Mouse (Mus musculus) thymus, postnatal 4 days (tissue): ENCODE measurements around the gene Kcnj6.
A peak's percentile ranks its signal among the peaks of the same experiment; 100 is the strongest.
"Not testable (repeated sequence)": the region's sequence is repeated elsewhere in the genome, so short reads cannot be mapped to it uniquely, and the experiment has no call there.

ENCODE experiments used
- DNase-seq: peaks from one replicate; pipeline ENCODE4 v3.0.0; 2021

Gene Kcnj6

GRCm38 (mm10) chr16:94845996-94846395, 151.5 kb downstream of the Kcnj6 start:
- no peak for DNase-seq

DNA sequence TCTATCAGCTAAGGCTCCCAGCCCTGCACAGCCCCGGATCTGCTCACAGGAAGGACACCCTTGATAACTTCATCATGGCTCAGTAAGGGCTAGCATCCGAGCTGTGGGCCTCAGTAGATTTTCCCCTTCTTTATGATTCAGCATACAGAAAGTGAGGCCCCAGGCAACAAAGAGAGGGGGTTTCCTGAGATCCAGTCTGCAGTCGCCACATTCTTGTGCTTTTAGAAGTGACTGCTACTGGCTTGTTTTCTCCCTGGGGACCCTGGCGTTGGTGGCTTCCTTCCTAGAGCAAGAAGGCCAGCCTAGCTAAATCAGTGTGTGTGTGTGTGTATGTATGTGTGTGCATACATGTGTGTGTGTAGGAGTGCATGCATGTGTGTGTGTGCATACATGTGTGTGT, 152.7 kb downstream of the Kcnj6 start:
- no peak for DNase-seq

DNA sequence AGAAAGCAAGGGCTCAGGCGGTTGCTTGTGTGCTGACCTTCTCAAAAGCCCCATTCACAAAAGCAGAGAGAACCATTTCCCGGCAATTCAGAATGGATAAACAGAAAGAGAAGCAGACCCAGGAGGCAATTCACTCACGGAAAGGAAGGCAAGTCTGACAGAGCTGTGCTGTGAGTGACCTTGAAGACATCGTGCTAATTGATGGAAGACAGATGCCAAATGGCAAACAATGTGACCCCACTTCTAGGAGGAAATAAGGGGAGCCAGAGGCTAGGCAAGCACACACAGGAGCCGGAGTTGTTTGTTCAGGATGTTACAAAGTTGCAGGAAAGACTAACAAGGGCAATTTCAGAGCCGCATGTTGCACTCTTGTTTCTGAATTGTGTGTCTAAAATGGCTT, 158.1 kb downstream of the Kcnj6 start:
- DNase-seq, result no peak

- DNase-seq, result no peak
Observed at GRCm38 (mm10) chr16:94837881-94838280, 159.6 kb downstream of the Kcnj6 start.

- DNase-seq, result no peak
Observed at GRCm38 (mm10) chr16:94834502-94834901, 163.0 kb downstream of the Kcnj6 start.

DNA sequence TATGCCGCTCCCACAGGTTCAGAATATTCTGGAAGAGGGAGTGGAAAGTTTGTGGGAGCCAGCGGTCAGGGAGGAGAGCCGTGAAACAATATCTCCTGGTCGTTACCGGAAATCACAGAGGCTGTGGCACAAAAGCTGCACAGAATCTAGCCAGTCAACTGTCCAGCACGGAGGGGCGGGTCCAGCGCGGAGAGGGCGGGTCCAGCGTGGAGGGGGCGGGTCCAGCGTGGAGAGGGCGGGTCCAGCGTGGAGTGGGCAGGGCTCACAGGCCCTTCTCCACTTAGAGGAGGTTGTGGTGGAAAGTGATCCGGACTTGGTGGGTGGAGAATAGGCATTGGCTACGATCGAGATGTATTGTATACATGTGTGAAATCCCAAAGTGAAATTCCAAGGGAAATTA, 169.3 kb downstream of the Kcnj6 start:
- no peak for DNase-seq

DNA sequence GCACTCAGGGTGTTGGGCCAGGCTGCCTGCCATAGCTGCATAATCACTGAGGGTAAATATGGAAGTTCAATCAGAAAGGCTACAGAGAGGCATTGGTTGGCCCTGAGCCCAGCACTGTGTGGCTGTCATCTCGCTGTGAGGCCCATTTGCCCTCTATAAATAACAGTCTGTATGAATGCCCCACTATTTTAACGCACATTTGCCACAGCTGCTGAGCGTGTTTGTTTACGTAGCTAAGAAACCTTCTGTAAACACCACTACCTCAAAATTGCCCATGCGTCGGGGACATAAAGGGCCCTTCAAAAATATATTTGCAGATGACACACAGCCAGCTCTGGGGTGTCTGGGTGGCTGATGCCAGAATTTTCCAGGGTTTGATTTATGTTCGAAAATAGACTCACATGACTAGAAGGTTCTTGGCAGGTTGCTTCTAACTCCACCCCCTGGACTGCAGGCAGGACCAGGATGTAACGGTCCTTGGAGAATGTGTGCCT, 170.4 kb downstream of the Kcnj6 start:
- no peak for DNase-seq

- DNase-seq, result no peak
Observed at GRCm38 (mm10) chr16:94825274-94825673, 172.2 kb downstream of the Kcnj6 start.

GRCm38 (mm10) chr16:94822611-94823010, 174.9 kb downstream of the Kcnj6 start:
- no peak for DNase-seq

- no peak for DNase-seq
Observed at GRCm38 (mm10) chr16:94821610-94822009, 175.9 kb downstream of the Kcnj6 start.

GRCm38 (mm10) chr16:94816391-94816790, 181.1 kb downstream of the Kcnj6 start:
- DNase-seq, result peak; percentile 19

GRCm38 (mm10) chr16:94815891-94816290, 181.6 kb downstream of the Kcnj6 start:
- DNase-seq, result no peak

GRCm38 (mm10) chr16:94809286-94809685, 188.2 kb downstream of the Kcnj6 start:
- not testable (repeated sequence) for DNase-seq

DNA sequence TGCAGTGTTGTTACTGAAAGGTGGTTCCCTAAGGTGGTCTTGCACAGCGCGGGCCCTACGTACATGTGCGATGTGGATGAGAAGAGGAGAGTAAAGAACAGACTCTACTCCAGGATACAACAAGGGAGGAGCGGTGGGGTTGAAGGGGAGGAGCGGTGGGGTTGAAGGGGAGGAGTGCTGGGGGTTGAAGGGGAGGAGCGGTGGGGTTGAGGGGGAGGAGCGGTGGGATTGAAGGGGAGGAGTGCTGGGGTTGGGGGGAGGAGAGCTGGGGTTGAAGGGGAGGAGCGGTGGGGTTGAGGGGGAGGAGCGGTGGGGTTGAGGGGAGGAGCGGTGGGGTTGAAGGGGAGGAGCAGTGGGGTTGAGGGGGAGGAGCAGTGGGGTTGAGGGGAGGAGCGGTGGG, 199.3 kb downstream of the Kcnj6 start:
- no peak for DNase-seq

- DNase-seq, result no peak
Observed at GRCm38 (mm10) chr16:94797366-94797765, 200.1 kb downstream of the Kcnj6 start.

- no peak for DNase-seq
Observed at GRCm38 (mm10) chr16:94793041-94793440, 204.5 kb downstream of the Kcnj6 start.

DNA sequence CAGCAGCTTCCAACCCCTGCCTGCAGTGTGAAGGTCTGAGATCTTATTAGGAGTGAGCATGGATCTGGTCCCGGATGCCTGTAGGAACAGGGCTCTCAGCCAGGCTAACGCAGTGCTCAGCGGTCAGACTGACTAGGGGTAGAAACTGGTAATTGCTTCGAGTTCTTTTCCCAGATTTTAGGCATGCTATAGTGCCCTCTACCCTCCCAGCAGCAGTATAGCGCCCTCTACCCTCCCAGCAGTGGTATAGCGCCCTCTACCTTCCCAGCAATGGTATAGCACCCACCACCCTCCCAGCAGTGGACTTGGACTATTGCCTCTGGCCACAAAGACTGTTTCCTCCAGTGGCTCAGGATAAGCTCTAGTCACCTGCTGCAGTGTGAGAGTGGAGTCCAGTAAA, 207.5 kb downstream of the Kcnj6 start:
- DNase-seq, result peak; percentile 26

- no peak for DNase-seq
Observed at GRCm38 (mm10) chr16:94788716-94789115, 208.8 kb downstream of the Kcnj6 start.

GRCm38 (mm10) chr16:94788165-94788564, 209.3 kb downstream of the Kcnj6 start:
- peak; percentile 62 for DNase-seq

- DNase-seq, result no peak
Observed at GRCm38 (mm10) chr16:94785873-94786272, 211.6 kb downstream of the Kcnj6 start.

- peak; percentile 43 for DNase-seq
Observed at GRCm38 (mm10) chr16:94783696-94784095, 213.8 kb downstream of the Kcnj6 start.

DNA sequence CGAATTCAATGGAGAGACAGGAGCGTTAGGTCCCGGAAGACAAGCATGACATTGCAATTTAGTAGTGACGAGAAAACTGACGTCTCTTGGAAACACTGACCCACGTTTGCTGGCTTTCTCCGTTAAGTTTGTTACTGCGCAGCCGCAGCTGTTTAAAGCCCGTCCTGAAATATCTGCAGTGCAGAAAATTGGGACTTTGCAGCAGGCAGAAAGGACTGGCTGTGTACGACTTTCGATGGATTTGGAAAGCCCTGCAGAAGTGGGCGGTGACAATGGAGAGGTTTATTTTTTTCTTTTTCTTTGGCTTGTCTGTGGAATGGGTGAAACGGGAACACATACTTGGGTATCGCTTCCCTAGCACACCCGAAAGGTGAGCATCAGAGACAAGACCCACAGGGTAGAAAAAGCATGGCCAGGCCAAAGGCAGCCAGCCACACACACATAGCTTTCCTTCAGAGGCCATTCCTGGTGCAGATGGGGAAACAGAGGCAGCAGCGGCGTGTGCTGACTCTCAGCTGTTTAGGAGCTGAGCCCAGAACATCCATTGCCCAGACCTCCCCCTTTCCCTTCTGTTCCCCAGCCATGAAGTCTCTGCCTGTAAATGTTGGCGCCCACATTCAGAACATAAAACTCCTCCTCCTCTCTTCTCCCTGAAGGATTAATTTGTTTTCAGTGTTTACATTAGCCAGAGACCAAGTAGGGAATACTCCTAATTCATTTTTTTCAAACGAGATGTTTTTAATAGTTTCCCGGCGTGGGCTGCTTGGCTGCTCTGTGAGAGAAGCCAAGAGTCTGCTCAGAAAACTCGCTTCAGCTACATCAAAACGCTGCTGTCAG, 215.2 kb downstream of the Kcnj6 start:
- no peak for DNase-seq

- DNase-seq, result no peak
Observed at GRCm38 (mm10) chr16:94773928-94774327, 223.6 kb downstream of the Kcnj6 start.

- no peak for DNase-seq
Observed at GRCm38 (mm10) chr16:94767606-94768005, 229.9 kb downstream of the Kcnj6 start.

DNA sequence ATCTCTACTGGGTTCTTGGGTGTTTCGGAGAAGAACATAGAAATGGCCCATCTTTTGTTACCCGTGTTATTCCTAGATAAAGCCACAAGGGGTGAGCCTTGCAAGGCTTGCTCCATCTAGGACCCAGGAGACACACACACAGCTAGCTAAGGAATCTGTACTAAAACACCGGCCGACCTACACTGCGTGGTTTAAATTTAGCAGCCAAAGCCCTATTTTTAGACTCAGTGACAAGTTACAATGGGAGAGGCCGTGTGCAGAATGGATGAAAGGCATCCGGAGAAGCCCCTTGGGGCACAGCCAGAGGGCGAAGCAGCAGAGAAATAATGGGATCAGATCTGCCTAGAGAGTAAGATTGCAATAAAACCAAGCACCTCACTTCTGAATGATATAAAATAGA, 232.4 kb downstream of the Kcnj6 start:
- DNase-seq, result no peak
